Mouse (Mus musculus): ENCODE results near the gene Syt7. TPM values are rescaled to one million over a fixed set of nuclear protein-coding genes. Genes with fewer than 3 reads are reported as not detected.

Gene Syt7
- 1 to 10 TPM; 3.5 TPM for total RNA-seq (2021)
- long read RNA-seq, experiment 1, partial matches to known transcripts = 0 of 3 reads
- long read RNA-seq, experiment 1, other reads (novel, unspliced or antisense) = 3 of 3 reads
- long read RNA-seq, experiment 2, partial matches to known transcripts = 0 of 2 reads
- long read RNA-seq, experiment 2, other reads (novel, unspliced or antisense) = 0 of 2 reads

- DNase-seq = peak; percentile 92
Observed at GRCm38 (mm10) chr19:10388615-10389313, at the start of gene Syt7. Syt7 (plus strand) TSS chr19:10389090.

DNA sequence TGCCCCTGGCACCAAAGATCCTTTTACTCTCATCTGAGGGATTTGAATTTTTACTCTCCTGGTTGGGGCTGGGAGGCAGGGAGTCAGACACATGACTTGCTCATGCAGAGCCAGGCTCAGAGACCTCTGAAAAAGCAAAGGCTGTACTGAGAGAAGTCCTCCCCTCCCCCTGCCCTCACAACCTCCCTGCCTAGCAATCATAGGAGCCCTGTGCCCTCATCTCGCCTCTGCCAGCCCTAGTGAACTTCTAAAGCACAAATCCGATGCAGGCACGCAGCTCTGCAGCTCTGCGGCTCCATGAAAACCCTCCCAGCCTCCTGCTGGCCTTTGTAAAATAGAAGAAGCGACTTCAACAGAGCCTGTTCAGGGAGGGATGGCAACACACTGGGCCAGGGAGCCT lies 49.6 kb upstream of the Syt7 start:
- no peak for DNase-seq

DNA sequence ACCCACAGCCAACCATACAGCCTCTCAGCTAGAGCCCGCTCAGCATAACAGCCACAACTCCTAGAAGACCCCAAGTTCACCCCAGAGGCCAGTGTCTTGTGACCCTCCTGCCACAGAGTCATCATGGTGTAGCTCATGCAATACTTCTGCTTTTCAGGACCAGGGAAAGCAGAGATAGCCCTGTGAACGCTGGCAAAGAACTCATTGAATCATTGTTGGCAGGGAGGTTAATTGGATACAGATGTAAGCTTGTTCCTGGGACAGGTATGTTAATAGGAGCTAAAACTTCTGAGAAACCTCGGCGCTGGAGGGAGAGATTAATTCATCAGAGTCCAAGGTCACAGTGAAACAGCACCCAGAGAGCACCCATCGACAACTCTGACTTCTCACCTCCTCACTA lies 48.2 kb upstream of the Syt7 start:
- DNase-seq = no peak

DNA sequence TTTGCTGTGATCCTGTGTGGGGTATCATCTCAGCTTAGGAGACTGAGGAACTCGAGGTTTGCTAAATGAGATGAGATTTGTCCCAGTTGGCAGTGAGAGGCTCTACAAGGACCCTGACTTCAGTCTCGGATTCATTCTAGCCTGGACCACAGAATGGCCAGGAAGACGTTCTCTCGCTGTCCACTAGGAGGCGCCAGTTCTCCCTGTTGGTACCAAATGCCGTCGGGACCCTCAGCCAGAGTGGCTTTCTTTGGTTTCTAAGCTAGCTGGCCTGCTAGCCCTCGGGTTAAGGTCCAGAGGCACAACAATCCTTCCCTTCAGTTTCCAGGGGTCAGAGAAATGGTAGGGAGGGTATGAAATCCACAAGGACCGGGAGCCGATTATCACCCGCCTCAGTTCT lies 47.7 kb upstream of the Syt7 start:
- DNase-seq = peak; percentile 66

- peak; percentile 56 for DNase-seq
Observed at GRCm38 (mm10) chr19:10341817-10342439, 47.0 kb upstream of the Syt7 start.

DNA sequence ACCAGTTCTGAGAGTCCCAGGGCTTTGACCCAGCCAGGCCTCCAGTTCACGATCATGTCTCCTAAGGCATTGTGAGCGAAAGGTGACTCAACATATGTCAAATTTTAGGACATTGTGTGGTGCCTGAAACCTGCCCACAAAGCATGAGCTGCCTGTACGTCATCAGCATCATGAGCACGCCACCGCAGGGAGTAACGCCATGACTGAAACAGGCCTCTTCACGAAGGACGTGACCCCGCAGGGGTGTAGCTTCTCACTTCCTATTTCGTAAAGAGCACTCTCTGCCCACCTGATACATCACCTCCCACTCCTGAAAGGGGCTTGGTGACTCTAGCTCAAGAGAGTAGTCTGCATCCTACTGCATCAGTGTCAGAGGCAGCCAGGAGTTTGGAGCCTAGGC lies 45.0 kb upstream of the Syt7 start:
- no peak for DNase-seq

- DNase-seq = no peak
Observed at GRCm38 (mm10) chr19:10345696-10346095, 43.2 kb upstream of the Syt7 start.

DNA sequence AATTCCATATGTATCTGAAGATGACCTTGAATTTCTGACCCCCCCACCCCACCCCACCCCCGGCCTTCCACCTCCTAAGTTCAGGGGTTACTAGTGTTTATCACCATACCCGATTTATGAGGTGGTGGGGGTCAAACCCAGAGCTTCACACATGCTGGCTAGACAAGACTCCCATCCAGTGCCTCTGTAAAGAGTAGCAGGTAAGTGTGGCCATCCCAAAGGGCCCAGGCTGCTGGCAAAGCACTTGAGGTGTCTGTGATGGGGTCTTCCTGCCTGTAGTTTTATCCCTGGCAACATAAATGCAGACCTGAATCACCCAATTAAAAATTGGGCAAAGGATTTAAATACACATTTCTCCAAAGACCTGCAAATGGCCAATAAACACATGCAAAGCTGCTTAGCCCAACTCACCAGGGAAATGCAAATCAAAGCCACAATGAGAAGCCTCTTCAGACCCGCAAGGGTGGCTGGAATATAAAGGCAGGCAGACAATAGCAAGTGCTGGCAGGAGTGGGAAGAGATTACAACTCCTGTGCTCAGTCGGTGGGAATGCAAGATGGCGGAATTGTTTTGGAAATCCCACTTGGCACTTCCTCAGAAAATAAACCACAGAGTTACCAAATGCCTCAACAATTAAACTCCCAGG lies 41.1 kb upstream of the Syt7 start:
- DNase-seq = no peak

DNA sequence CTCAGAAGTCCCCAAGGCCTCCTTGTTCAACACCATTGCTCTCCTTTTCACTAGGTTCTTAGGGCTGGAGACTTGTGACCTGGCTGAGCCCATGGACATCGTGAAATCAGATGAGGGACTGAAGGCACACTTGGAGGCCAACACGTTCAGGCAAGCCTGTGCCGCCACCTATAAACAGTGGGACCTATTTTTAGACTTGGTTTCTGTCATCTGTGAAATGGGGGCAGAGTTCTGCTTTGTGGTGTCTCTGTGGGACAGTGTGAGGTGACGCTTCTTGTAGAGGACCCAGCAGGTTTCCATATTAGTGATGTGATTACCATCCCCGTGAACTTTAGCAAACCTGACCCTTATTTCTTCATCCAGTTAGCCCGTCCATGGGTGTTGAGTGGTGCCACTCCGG lies 36.7 kb upstream of the Syt7 start:
- no peak for DNase-seq

DNA sequence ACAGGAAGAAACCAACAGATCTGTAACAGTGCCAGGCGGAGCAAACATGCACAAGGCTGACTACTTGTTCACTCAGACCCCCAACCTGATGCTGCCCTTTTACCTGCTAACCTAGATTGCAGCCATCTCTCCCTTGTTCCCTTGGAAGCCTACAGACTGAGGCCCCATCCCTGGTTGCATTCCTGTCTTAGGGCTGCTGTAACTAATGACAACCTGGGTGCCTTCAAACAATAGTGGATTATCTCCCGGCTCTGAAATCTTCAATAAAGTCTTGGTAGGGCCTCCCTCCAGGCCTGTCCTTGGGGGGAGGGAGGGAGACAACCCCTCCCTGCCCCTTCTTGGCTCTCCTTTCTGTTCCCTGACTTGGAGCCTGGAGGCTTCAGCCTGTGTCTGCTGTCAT lies 34.1 kb upstream of the Syt7 start:
- DNase-seq = no peak

DNA sequence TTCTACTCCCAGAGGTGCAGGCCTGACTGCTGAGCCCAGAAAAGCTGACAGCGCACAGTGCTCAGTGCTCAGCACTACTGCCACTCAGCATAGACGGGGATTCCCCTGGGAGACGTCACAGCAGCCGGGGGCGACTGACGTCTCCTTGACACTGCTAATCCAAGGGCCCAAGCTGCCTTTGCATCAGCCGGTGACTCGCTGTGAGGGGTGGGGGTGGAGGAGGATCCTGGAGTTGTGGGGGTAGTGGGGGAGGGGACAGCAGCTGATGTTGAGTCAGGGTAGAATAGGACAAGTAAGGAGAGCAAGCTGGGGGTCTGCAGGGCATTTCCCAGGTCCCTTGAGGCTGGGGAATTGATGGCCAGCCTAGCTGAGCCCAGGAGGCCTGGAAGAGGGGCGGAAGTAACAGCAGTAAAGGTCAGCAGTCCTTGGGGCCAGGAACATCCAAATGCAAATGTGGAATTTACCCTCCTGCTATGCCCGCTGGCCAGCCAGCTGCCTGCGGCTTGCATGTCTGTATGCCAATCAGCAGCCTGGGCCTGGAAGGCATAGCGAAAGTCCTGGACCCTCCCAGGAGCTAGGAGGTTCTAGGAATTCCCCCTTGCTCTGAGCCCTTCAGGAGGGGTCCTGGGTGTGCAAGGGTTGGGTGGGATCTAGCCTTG lies 31.9 kb upstream of the Syt7 start:
- DNase-seq = no peak

DNA sequence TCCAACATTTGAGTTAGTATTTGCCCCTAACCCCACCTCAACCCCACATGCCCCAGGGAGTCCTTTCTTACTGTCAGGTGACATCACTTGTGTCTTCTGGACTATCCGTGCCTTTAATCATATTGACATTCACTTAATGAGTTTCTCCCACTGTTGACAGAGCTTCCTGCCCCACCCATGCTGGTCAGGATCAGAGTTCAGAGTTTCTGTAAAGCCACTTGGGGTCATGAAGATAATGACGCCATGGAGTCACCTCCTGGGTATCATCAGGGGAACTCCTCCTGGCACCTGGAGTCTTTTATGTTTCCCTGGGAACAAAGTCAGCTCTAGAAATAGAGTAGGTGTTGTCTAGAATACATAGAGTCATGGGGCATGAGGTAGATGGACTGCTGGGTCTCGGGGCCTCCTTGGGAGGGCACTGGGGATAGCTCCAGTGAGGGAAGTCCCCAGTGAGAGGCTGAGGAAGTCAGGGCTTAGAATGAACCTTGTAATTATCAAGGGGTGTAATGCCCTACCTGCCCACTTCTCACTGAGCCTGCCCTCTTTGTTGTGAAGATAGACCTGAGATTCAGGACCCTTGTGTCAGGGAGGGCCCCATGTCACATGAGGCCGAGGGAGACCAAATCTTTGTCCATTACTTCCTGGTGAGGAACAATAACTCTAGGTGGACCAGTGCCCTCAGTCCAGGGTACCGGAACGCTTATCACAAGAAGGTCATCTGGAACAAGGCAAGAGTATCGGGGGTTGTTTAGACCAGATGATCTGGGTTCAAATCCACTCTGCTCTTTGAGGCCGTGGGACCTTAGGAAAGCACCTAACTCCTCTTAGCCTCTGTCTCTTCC lies 29.6 kb upstream of the Syt7 start:
- no peak for DNase-seq

DNA sequence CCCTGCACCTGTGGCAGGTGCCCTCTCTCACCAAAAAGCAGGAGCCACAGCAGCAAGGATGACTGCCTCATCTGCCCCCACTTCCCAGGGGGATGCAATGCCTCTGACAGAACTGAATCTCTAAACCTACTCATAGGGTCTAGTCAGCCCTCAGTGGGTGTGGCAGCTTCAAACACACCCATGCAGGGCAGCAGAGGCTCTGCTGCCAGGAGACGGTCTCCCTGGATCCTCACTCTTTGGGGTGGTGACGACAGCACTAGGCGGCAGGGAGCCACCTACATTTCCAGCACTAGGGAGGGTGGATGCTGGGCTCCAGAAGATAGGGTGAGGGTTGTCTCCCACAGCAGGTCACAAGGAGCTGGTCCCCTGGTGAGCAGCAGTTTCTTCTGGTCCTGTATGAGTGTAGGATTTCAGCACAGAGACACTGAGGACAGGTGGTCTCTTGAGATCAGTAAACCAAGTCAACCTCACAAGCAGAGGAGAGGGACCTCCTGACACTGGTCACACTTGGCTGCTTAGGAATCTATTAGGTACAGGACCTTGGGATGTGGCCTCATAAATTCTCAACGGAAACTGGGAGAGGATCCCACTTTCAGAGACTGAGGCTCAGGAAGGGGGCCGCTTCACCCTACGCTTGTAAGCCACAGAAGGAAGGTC lies 26.3 kb upstream of the Syt7 start:
- DNase-seq = no peak

GRCm38 (mm10) chr19:10363869-10364268 lies 25.0 kb upstream of the Syt7 start:
- DNase-seq = no peak

DNA sequence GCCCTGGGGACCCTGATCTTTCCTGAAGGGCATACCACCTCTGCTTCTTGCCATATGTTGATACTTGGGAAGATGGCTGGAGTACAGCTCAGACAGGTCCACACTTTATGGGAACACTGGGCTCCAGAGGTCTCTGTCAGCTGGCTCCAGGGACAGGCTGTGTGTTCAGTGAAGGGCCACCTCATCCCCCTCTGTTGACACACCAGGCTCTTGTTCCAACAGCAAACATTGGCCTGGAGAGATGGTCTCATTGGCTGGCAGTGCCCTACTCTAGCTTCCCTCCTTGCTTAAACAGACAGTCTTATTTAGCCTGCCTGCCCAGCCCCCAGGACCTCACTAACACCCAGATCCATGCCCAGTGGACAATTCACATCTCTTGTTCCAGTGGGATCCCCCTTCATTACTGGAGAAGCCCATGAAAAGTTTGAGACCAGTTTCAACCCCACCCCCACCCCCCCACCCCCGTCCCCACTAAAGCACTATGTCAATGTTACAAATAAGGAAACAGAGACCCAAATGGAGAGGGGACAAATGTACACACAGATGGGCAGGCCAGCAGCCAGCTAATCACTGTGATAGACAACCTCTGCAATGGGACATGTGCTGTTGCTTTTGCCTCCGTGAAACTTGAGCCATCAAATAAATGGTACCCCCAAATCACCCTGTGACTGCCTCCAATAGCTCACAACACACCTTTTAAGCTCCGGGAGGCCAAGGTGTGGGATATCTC lies 22.6 kb upstream of the Syt7 start:
- DNase-seq = no peak

- no peak for DNase-seq
Observed at GRCm38 (mm10) chr19:10367802-10368201, 21.1 kb upstream of the Syt7 start.

- no peak for DNase-seq
Observed at GRCm38 (mm10) chr19:10369936-10370335, 19.0 kb upstream of the Syt7 start.

- DNase-seq = no peak
Observed at GRCm38 (mm10) chr19:10373191-10373590, 15.7 kb upstream of the Syt7 start.

GRCm38 (mm10) chr19:10375260-10375659 lies 13.6 kb upstream of the Syt7 start:
- no peak for DNase-seq

DNA sequence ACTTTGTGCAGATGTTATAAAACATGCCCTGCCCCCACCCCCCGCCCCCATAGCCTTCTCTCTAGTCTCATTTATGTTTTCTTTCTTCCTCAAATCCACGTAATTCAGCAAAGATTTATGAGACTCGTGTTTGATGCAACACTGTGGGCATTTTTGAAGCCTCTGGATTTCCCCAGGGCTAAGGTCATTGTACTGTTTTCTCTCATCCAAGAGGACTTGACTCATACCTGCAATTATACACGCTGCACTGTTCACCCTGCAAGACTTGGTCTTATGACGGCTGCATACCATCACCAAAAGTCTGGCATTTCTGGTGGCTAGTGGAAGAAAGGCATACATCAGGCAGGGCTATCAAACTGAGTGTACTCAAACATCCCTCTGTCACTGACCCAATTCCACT lies 8.9 kb upstream of the Syt7 start:
- no peak for DNase-seq

DNA sequence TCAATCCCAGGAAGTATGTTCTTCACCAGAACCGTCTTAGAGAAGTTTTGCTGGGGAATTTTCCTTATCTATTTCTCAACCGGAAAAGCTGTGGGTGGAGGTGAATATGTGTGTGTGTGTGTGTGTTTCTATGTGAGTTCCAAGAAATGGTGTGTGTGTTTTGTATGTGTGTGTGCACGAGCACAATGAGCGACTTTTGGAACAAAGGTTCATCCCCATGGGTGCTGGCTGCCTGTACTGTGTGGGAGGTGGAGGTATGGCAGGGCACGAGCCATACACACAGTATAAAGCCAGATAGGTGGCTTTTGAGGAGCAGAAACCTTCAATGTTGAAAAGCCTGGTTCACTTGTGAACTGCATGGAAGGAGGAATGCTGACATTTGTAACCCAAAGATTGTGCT lies 1.2 kb upstream of the Syt7 start:
- no peak for DNase-seq

All from gastrocnemius, postnatal 10 days (tissue).